Mouse (Mus musculus) layer of hippocampus, adult 9-11 months (tissue): ENCODE data around the gene Tbc1d8.
A peak's percentile ranks its signal among the peaks of the same experiment; 100 is the strongest.

Experiments used
- DNase-seq: peaks from one replicate; pipeline ENCODE4 v3.0.0; 2022

Gene Tbc1d8

GRCm38 (mm10) chr1:39478057-39478895 is at the start of gene Tbc1d8:
Tbc1d8 (minus strand) TSS chr1:39478755.
- DNase-seq: peak; percentile 78

GRCm38 (mm10) chr1:39528319-39528718 is 49.8 kb upstream of the Tbc1d8 start:
- no peak for DNase-seq

GRCm38 (mm10) chr1:39527432-39527831 is 48.9 kb upstream of the Tbc1d8 start:
- peak; percentile 59 for DNase-seq

- no peak for DNase-seq
These were observed 48.0 kb upstream of the Tbc1d8 start for GRCm38 (mm10) chr1:39526371-39527167.

- DNase-seq: no peak
These were observed 47.2 kb upstream of the Tbc1d8 start for GRCm38 (mm10) chr1:39525763-39526162.

GRCm38 (mm10) chr1:39522519-39522918 is 44.0 kb upstream of the Tbc1d8 start:
- no peak for DNase-seq

GRCm38 (mm10) chr1:39521326-39521725 is 42.8 kb upstream of the Tbc1d8 start:
- no peak for DNase-seq

- DNase-seq: no peak
These were observed 36.9 kb upstream of the Tbc1d8 start for GRCm38 (mm10) chr1:39515303-39515991.

- no peak for DNase-seq
These were observed 33.6 kb upstream of the Tbc1d8 start for GRCm38 (mm10) chr1:39512183-39512582.

- DNase-seq: no peak
These were observed 33.2 kb upstream of the Tbc1d8 start for GRCm38 (mm10) chr1:39511775-39512174.

- no peak for DNase-seq
These were observed 27.0 kb upstream of the Tbc1d8 start for GRCm38 (mm10) chr1:39505600-39505999.

- DNase-seq: peak; percentile 48
These were observed 25.7 kb upstream of the Tbc1d8 start for GRCm38 (mm10) chr1:39504261-39504660.

GRCm38 (mm10) chr1:39502817-39503633 is 24.5 kb upstream of the Tbc1d8 start:
- peak; percentile 72 for DNase-seq

- no peak for DNase-seq
These were observed 21.0 kb upstream of the Tbc1d8 start for GRCm38 (mm10) chr1:39499485-39499941.

GRCm38 (mm10) chr1:39497748-39498147 is 19.2 kb upstream of the Tbc1d8 start:
- DNase-seq: no peak

GRCm38 (mm10) chr1:39496995-39497394 is 18.4 kb upstream of the Tbc1d8 start:
- no peak for DNase-seq

- DNase-seq: no peak
These were observed 15.1 kb upstream of the Tbc1d8 start for GRCm38 (mm10) chr1:39493664-39494063.

- no peak for DNase-seq
These were observed 14.6 kb upstream of the Tbc1d8 start for GRCm38 (mm10) chr1:39493165-39493564.

- DNase-seq: no peak
These were observed 8.8 kb upstream of the Tbc1d8 start for GRCm38 (mm10) chr1:39487370-39487769.

- no peak for DNase-seq
These were observed 3.7 kb upstream of the Tbc1d8 start for GRCm38 (mm10) chr1:39482115-39482815.

- DNase-seq: no peak
These were observed 699 bp upstream of the Tbc1d8 start for GRCm38 (mm10) chr1:39479254-39479653.

- DNase-seq: no peak
These were observed 293 bp upstream of the Tbc1d8 start for GRCm38 (mm10) chr1:39478896-39479200.
